Mouse (Mus musculus) stomach, postnatal 0 days (tissue): Measurements from ENCODE around the gene Baiap3.

Experiments used
- CTCF ChIP-seq: IDR thresholded peaks from 2 replicates; pipeline ENCODE4 v1.5.1; 2016; ENCODE audit warnings: antibody characterized with exemption, low read depth, mild to moderate bottlenecking, moderate library complexity
- EP300 ChIP-seq: optimal IDR thresholded peaks from 2 replicates; pipeline ENCODE3; 2016; ENCODE audit warnings: antibody characterized with exemption

- TF ChIP-seq CTCF: no peak
- TF ChIP-seq EP300: no peak
Measured at GRCm38 (mm10) chr17:25219492-25220295, 36.5 kb downstream of the Baiap3 start.
